Mouse (Mus musculus) embryo, embryonic 11.5 days (tissue): Measurements from ENCODE around the gene Pold2.

ENCODE experiments used
- DNase-seq: peaks from one replicate; pipeline ENCODE4 v3.0.0-alpha.2; 2012; ENCODE audit warnings: low read depth, low spot score

Gene Pold2

DNA sequence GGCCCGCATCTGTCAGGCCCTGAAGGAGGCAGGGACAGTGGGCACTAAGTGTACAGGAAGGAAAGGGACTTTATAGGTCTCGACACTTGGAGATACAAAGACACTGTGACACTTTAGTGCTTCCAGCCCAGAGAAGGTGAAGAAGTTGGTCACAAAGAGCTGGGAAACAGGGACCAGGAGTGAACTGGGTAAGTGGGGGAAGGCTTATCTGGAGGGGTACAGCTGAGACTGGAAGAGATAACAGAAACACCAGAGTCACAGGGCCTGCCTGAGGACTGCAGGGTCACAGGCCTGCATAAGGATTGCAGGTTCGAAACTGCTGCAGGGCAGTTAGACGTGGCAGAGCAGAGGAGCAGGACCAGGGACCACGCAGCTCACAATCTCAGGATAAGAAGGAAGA, 50.2 kb downstream of the Pold2 start:
- DNase-seq: no peak

DNA sequence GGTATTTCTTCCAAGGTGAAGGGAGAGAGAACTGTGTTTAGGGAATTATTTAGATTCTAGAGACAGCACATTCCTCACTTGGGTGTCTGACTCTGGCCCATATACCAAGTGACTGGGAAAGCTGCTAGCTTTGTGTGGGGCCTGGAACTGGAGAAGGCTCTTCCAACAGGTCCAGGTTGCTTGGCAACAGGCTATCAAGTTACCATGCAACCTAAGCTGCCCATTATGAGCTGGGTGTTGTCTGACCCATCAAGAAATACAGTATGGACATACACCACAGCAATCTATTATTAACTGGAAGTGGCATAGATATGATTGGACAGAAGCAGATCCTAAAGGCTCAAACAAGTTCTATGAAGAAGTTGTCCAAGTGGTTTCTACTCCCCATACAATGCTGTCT, 52.7 kb downstream of the Pold2 start:
- DNase-seq: no peak
